Mouse (Mus musculus) liver, embryonic 16.5 days (tissue): ENCODE results near the gene Cacng1. TPM values are rescaled to one million over a fixed set of nuclear protein-coding genes. Genes with fewer than 3 reads are reported as not detected.

ENCODE experiments used
- ATAC-seq: fragments of 200-750 bp; cut with Nextera tagmentation; 2 replicates; pipeline ENCODE4 v1.8.0; 2017; ENCODE audit warnings: low read depth, mild to moderate bottlenecking, moderate number of reproducible peaks, moderate library complexity
- H3K27ac ChIP-seq: fragments of 300-500 bp; sonication (generic); 2 replicates; pipeline ENCODE4 v1.5.1; 2014; ENCODE audit warnings: mild to moderate bottlenecking, low read length
- H3K27me3 ChIP-seq: fragments of 300-500 bp; sonication (generic); 2 replicates; pipeline ENCODE4 v1.6.1; 2014; ENCODE audit warnings: low read depth, low read length, mixed read lengths; ENCODE audit not compliant: control insufficient read depth, insufficient read depth
- H3K36me3 ChIP-seq: fragments of 300-500 bp; sonication (generic); 2 replicates; pipeline ENCODE4 v1.6.1; 2014; ENCODE audit warnings: mild to moderate bottlenecking; ENCODE audit not compliant: control insufficient read depth, insufficient read depth
- H3K4me1 ChIP-seq: fragments of 300-500 bp; sonication (generic); 2 replicates; pipeline ENCODE4 v1.6.1; 2014; ENCODE audit warnings: low read depth, low read length, mixed read lengths; ENCODE audit not compliant: control insufficient read depth
- H3K4me2 ChIP-seq: fragments of 300-500 bp; sonication (generic); 2 replicates; pipeline ENCODE4 v1.6.1; 2014; ENCODE audit warnings: low read depth, low read length, mixed read lengths
- H3K4me3 ChIP-seq: fragments of 300-500 bp; sonication (generic); 2 replicates; pipeline ENCODE4 v1.5.1; 2014; ENCODE audit warnings: low read depth, mild to moderate bottlenecking, low read length
- H3K9ac ChIP-seq: fragments of 300-500 bp; sonication (generic); 2 replicates; pipeline ENCODE4 v1.6.1; 2014; ENCODE audit warnings: low read depth, low read length
- H3K9me3 ChIP-seq: fragments of 300-500 bp; sonication (generic); replicated peaks from 2 replicates; pipeline ENCODE4 v1.6.1; 2016; ENCODE audit warnings: low read length; ENCODE audit not compliant: control insufficient read depth
- WGBS: fragments of 180-500 bp; shearing (Covaris S2); extraction: QIAGEN DNeasy Blood & Tissue Kit; methylation state at CpG from one replicate; pipeline ENCODE4 v1.1.7; 2014; ENCODE audit not compliant: insufficient replicate concordance; 5-methylcytosine and 5-hydroxymethylcytosine counted together
- polyA plus RNA-seq: library from polyadenylated mRNA; unstranded; fragments of >200 nt; fragmentation: Nextera tagmentation; extraction: Ambion mirVana; gene quantifications from 2 replicates; pipeline ENCODE4 v1.2.1, GENCODE M21; 2015

The Cacng1 gene
- polyA plus RNA-seq, 1 experiment from 2014 or later = 2.0 TPM

GRCm38 (mm10) chr11:107720264-107721021 is 4.1 kb upstream of the Cacng1 start:
- H3K27me3 ChIP-seq = no peaks in the 10 kb centered on the region
- H3K4me3 ChIP-seq = no peak overlapping the region
- H3K36me3 ChIP-seq = no peaks in the 10 kb centered on the region
- H3K4me1 ChIP-seq = no peaks in the 10 kb centered on the region
- ATAC-seq = no peak
- H3K27ac ChIP-seq = no peak overlapping the region
- no peaks in the 10 kb centered on the region for H3K9me3 ChIP-seq
- H3K4me2 ChIP-seq = no peak overlapping the region
- H3K9ac ChIP-seq = no peak overlapping the region
- WGBS = 72% methylated on average over 9 of the region's 9 CpGs

- no peaks in the 10 kb centered on the region for H3K27me3 ChIP-seq
- 68% methylated on average over 7 of the region's 7 CpGs for WGBS
- H3K4me3 ChIP-seq = no peak overlapping the region
- no peak overlapping the region for H3K27ac ChIP-seq
- H3K4me1 ChIP-seq = no peaks in the 10 kb centered on the region
- H3K4me2 ChIP-seq = no peak overlapping the region
- no peak overlapping the region for H3K9ac ChIP-seq
- H3K9me3 ChIP-seq = no peaks in the 10 kb centered on the region
- no peaks in the 10 kb centered on the region for H3K36me3 ChIP-seq
- ATAC-seq = no peak
Observed at GRCm38 (mm10) chr11:107714368-107714767, 2.0 kb downstream of the Cacng1 start.

GRCm38 (mm10) chr11:107710379-107710778 is 5.9 kb downstream of the Cacng1 start:
- H3K27ac ChIP-seq = no peak overlapping the region
- no peak overlapping the region for H3K4me3 ChIP-seq
- ATAC-seq = no peak
- no peaks in the 10 kb centered on the region for H3K27me3 ChIP-seq
- no peak overlapping the region for H3K4me2 ChIP-seq
- H3K9ac ChIP-seq = no peak overlapping the region
- 48% methylated on average over 3 of the region's 3 CpGs for WGBS
- H3K9me3 ChIP-seq = no peaks in the 10 kb centered on the region
- no peaks in the 10 kb centered on the region for H3K36me3 ChIP-seq
- H3K4me1 ChIP-seq = no peaks in the 10 kb centered on the region

GRCm38 (mm10) chr11:107707897-107708610 is 8.3 kb downstream of the Cacng1 start:
- H3K4me2 ChIP-seq = no peak overlapping the region
- no peak for ATAC-seq
- H3K4me3 ChIP-seq = no peak overlapping the region
- H3K27ac ChIP-seq = no peak overlapping the region
- H3K9me3 ChIP-seq = no peaks in the 10 kb centered on the region
- no peaks in the 10 kb centered on the region; the same call in 1 of the 2 replicates for H3K27me3 ChIP-seq
- H3K9ac ChIP-seq = no peak overlapping the region
- H3K4me1 ChIP-seq = no peaks in the 10 kb centered on the region
- WGBS = 68% methylated on average over 20 of the region's 20 CpGs
- H3K36me3 ChIP-seq = no peaks in the 10 kb centered on the region

GRCm38 (mm10) chr11:107705476-107706074 is 10.7 kb downstream of the Cacng1 start:
- no peak for ATAC-seq
- Histone ChIP-seq H3K4me2 (no peak overlapping the region), H3K9ac (no peak overlapping the region), H3K4me3 (no peak overlapping the region), H3K36me3 (no peaks in the 10 kb centered on the region), H3K9me3 (no peaks in the 10 kb centered on the region), H3K27ac (no peak overlapping the region), H3K4me1 (no peaks in the 10 kb centered on the region), H3K27me3 (no peaks in the 10 kb centered on the region; the same call in 1 of the 2 replicates)
- WGBS = 57% methylated on average over 11 of the region's 11 CpGs

- no peak for ATAC-seq
- no peaks in the 10 kb centered on the region for H3K36me3 ChIP-seq
- WGBS = 67% methylated on average over 6 of the region's 6 CpGs
- H3K9me3 ChIP-seq = no peaks in the 10 kb centered on the region
- no peaks in the 10 kb centered on the region; the same call in 1 of the 2 replicates for H3K27me3 ChIP-seq
- no peak overlapping the region for H3K9ac ChIP-seq
- no peak overlapping the region for H3K4me2 ChIP-seq
- no peak overlapping the region for H3K27ac ChIP-seq
- H3K4me3 ChIP-seq = no peak overlapping the region
- H3K4me1 ChIP-seq = no peaks in the 10 kb centered on the region
Observed at GRCm38 (mm10) chr11:107705060-107705459, 11.3 kb downstream of the Cacng1 start.

- 47% methylated on average over 27 of the region's 27 CpGs for WGBS
- Histone ChIP-seq H3K4me2 (no peak overlapping the region), H3K9me3 (no peaks in the 10 kb centered on the region), H3K4me1 (no peaks in the 10 kb centered on the region), H3K4me3 (no peak overlapping the region), H3K27ac (no peak overlapping the region), H3K9ac (no peak overlapping the region), H3K27me3 (no peaks in the 10 kb centered on the region; the same call in 1 of the 2 replicates), H3K36me3 (no peaks in the 10 kb centered on the region)
- peak; percentile 78 for ATAC-seq
Observed at GRCm38 (mm10) chr11:107703272-107704134, 12.8 kb downstream of the Cacng1 start.

GRCm38 (mm10) chr11:107699967-107700366 is 16.4 kb downstream of the Cacng1 start:
- Histone ChIP-seq H3K36me3 (no peaks in the 10 kb centered on the region), H3K27ac (no peak overlapping the region), H3K9me3 (no peaks in the 10 kb centered on the region), H3K9ac (no peak overlapping the region), H3K27me3 (no peaks in the 10 kb centered on the region; the same call in 1 of the 2 replicates), H3K4me1 (no peaks in the 10 kb centered on the region), H3K4me3 (no peak overlapping the region), H3K4me2 (no peak overlapping the region)
- WGBS = 54% methylated on average over 4 of the region's 4 CpGs
- ATAC-seq = no peak
